ENCODE assay signal across 11 mouse cellular contexts in the genomic region with DNA sequence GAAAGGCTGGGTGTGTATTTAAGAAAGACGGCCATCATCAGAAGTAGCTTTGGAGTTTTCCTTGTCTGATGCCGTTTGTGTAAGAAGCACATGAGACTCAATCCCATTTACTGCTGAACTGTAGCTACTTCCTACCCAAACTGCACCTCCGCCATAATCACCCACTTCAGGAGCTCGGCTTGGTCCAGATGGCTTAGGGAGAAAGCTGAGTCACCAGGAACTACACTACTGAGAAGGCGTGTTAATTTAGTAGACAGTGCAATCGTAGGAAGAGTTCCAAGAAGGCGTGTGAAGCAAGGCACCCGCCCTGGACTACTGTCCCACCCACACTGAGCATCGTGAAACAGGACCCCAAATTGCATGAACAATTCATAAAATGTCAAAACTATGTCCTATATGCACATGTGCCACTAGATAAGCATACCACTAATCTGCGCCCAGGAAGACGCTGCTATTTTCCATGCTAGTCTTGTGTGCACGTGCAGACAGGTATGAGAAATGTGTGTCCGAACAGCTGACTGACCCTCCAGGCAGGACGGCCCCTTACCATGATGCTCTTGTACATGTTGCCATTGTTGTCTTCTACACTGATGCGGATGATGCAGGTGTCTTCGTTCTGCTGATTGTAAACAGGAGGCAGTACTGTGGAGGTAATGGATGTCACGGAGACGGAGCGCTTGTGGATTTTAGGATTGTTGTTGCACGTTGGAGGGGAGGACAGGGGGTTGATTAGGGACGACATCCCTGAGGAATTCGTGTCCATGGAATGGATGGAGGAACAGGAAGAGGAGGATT.
DNase-seq lines count a peak whose midpoint lies in the region; ATAC-seq and TF ChIP-seq lines count a peak whose summit lies in the region.
"Had no signal": no experiment of that assay in that cellular context is flagged by ENCODE, and none has a peak within 500 bp of the region (broad histone marks: within the 10 kb centered on the region; RNA-seq: fewer than 3 reads in every experiment).

No protein-coding gene starts in this region.

- no peak overlapping the region for H3K4me3 ChIP-seq in midbrain, embryonic 16.5 days (ENCODE audit: low read depth, low read length)
- no peak overlapping the region for H3K4me3 ChIP-seq in midbrain, embryonic 13.5 days (replicated peaks)
- H3K4me3 ChIP-seq in stomach, postnatal 0 days (ENCODE audit: low read depth, low read length), result no peak overlapping the region
- no peak overlapping the region for H3K4me3 ChIP-seq in liver, embryonic 11.5 days (ENCODE audit: low read depth, low read length)
- no peak overlapping the region for H3K4me3 ChIP-seq in kidney, adult 2 months (ENCODE audit: insufficient read depth, low read depth, low read length)
- H3K4me3 ChIP-seq: intestine, embryonic 15.5 days had no signal

- no peaks in the 10 kb centered on the region for H3K36me3 ChIP-seq in midbrain, embryonic 16.5 days (ENCODE audit: control insufficient read depth, insufficient read depth, low read length)
- no peaks in the 10 kb centered on the region for H3K36me3 ChIP-seq in midbrain, embryonic 13.5 days
- peaks cover 8% of the 10 kb centered on the region; the same call in 1 of the 2 replicates for H3K36me3 ChIP-seq in stomach, postnatal 0 days (ENCODE audit: control insufficient read depth, insufficient read depth, low read length)
- peaks cover 8% of the 10 kb centered on the region; the same call in 1 of the 2 replicates for H3K36me3 ChIP-seq in liver, embryonic 11.5 days (ENCODE audit: control insufficient read depth, insufficient read depth, low read length)
- H3K36me3 ChIP-seq in kidney, adult 2 months (ENCODE audit: control insufficient read depth, insufficient read depth, low read length), result peaks cover 14% of the 10 kb centered on the region

- no peak overlapping the region for H3K4me2 ChIP-seq in midbrain, embryonic 16.5 days (ENCODE audit: low read length)
- H3K4me2 ChIP-seq in midbrain, embryonic 13.5 days (replicated peaks), result no peak overlapping the region
- H3K4me2 ChIP-seq in stomach, postnatal 0 days (replicated peaks; ENCODE audit: low read depth), result no peak overlapping the region
- H3K4me2 ChIP-seq in liver, embryonic 11.5 days, result no peak overlapping the region
- H3K4me2 ChIP-seq: intestine, embryonic 15.5 days had no signal

- no peak overlapping the region for H3K27ac ChIP-seq in midbrain, embryonic 16.5 days (ENCODE audit: low read length)
- H3K27ac ChIP-seq in midbrain, embryonic 13.5 days, result no peak overlapping the region
- H3K27ac ChIP-seq in stomach, postnatal 0 days (replicated peaks), result no peak overlapping the region
- H3K27ac ChIP-seq in liver, embryonic 11.5 days (ENCODE audit: low read depth, low read length), result no peak overlapping the region
- H3K27ac ChIP-seq in kidney, adult 2 months (ENCODE audit: insufficient read depth, low read depth, low read length), result no peak overlapping the region
- H3K27ac ChIP-seq: liver, embryonic 14.5 days had no signal

- no peaks in the 10 kb centered on the region for H3K4me1 ChIP-seq in midbrain, embryonic 16.5 days (ENCODE audit: control insufficient read depth, insufficient read depth, low read length)
- peaks cover 5% of the 10 kb centered on the region; the same call in 1 of the 2 replicates for H3K4me1 ChIP-seq in midbrain, embryonic 13.5 days (replicated peaks)
- H3K4me1 ChIP-seq in stomach, postnatal 0 days (replicated peaks; ENCODE audit: control insufficient read depth, insufficient read depth), result no peaks in the 10 kb centered on the region
- H3K4me1 ChIP-seq in liver, embryonic 11.5 days (replicated peaks; ENCODE audit: control insufficient read depth, insufficient read depth, low read length), result peaks cover 2% of the 10 kb centered on the region; the same call in 1 of the 2 replicates
- H3K4me1 ChIP-seq in kidney, adult 2 months (ENCODE audit: control insufficient read depth, insufficient read depth, low read length), result no peaks in the 10 kb centered on the region

- TF ChIP-seq CTCF in stomach, postnatal 0 days (IDR thresholded peaks at IDR 0.05; ENCODE audit: low read depth), result no peak
- TF ChIP-seq CTCF in kidney, adult 2 months (conservative IDR thresholded peaks at IDR 0.05; ENCODE audit: insufficient read depth, insufficient read length, low read depth, low read length), result no peak

- no peak for TF ChIP-seq EP300 in stomach, postnatal 0 days (optimal IDR thresholded peaks at IDR 0.05)

- no peaks in the 10 kb centered on the region for H3K9me3 ChIP-seq in midbrain, embryonic 16.5 days (replicated peaks; ENCODE audit: control insufficient read depth, low read length, poor library complexity, severe bottlenecking)
- H3K9me3 ChIP-seq in midbrain, embryonic 13.5 days, result no peaks in the 10 kb centered on the region
- no peaks in the 10 kb centered on the region for H3K9me3 ChIP-seq in stomach, postnatal 0 days (ENCODE audit: control insufficient read depth, low read length)
- H3K9me3 ChIP-seq in liver, embryonic 11.5 days (ENCODE audit: control insufficient read depth, low read length), result no peaks in the 10 kb centered on the region
- H3K9me3 ChIP-seq: intestine, embryonic 15.5 days had no signal

- TF ChIP-seq POLR2A in kidney, adult 2 months (IDR thresholded peaks at IDR 0.05; ENCODE audit: low read depth, low read length), result no peak

- 91% methylated on average over 22 of the region's 22 CpGs for WGBS in midbrain, embryonic 16.5 days
- WGBS in midbrain, embryonic 13.5 days, result 91% methylated on average over 22 of the region's 22 CpGs
- 65% methylated on average over 22 of the region's 22 CpGs for WGBS in stomach, postnatal 0 days
- WGBS in liver, embryonic 11.5 days, result 75% methylated on average over 22 of the region's 22 CpGs
- WGBS in kidney, adult 2 months, result 84% methylated on average over 22 of the region's 22 CpGs

- ATAC-seq in frontal cortex, adult (ENCODE audit: low TSS enrichment), result peak; percentile 76
- peak; percentile 15; the same call in 1 of the 2 replicates for ATAC-seq in midbrain, embryonic 16.5 days
- ATAC-seq in midbrain, embryonic 13.5 days, result no peak
- peak; percentile 49; the same call in 1 of the 2 replicates for ATAC-seq in stomach, postnatal 0 days (ENCODE audit: low FRiP score, low TSS enrichment)
- ATAC-seq in liver, embryonic 11.5 days (replicated peaks; ENCODE audit: low FRiP score), result no peak

- DNase-seq in frontal cortex, postnatal 10 days (ENCODE audit: low spot score in 2 of 2), result no peak
- DNase-seq in layer of hippocampus, adult 8-10 months (ENCODE audit: low spot score in 2 of 2), result peak; percentile 73 to 74
- no peak for DNase-seq in stomach, postnatal 0 days (ENCODE audit: low spot score)
- DNase-seq in liver, embryonic 11.5 days (ENCODE audit: low spot score), result no peak
- no peak for DNase-seq in kidney, adult 2 months

- H3K9ac ChIP-seq in midbrain, embryonic 16.5 days (ENCODE audit: low read depth, low read length), result no peak overlapping the region
- no peak overlapping the region for H3K9ac ChIP-seq in midbrain, embryonic 13.5 days (replicated peaks)
- H3K9ac ChIP-seq in stomach, postnatal 0 days (ENCODE audit: low read length), result no peak overlapping the region
- H3K9ac ChIP-seq in liver, embryonic 11.5 days (ENCODE audit: low read depth, low read length), result no peak overlapping the region
- H3K9ac ChIP-seq: intestine, embryonic 15.5 days; liver, embryonic 14.5 days had no signal

- H3K27me3 ChIP-seq in midbrain, embryonic 16.5 days (ENCODE audit: control insufficient read depth, insufficient read depth, low read depth, low read length), result no peaks in the 10 kb centered on the region
- H3K27me3 ChIP-seq in midbrain, embryonic 13.5 days, result no peaks in the 10 kb centered on the region
- H3K27me3 ChIP-seq in stomach, postnatal 0 days (ENCODE audit: control insufficient read depth, insufficient read depth, low read length), result no peaks in the 10 kb centered on the region
- H3K27me3 ChIP-seq in liver, embryonic 11.5 days (replicated peaks; ENCODE audit: control insufficient read depth, insufficient read depth, low read length), result no peaks in the 10 kb centered on the region
- no peaks in the 10 kb centered on the region for H3K27me3 ChIP-seq in kidney, adult 2 months (replicated peaks; ENCODE audit: control insufficient read depth, insufficient read depth, low read length)
- H3K27me3 ChIP-seq: intestine, embryonic 15.5 days; Patski had no signal

Comparison
In these comparisons a context has a peak if more than half of its experiments do, and no peak if none do; other contexts are left out.
1. ATAC-seq: peak in frontal cortex, adult (single experiment), midbrain, embryonic 16.5 days (single experiment) and stomach, postnatal 0 days (single experiment); none in midbrain, embryonic 13.5 days (single experiment) and liver, embryonic 11.5 days (single experiment).
2. DNase-seq: peak in layer of hippocampus, adult 8-10 months (2 of 2); none in frontal cortex, postnatal 10 days (0 of 2), stomach, postnatal 0 days (single experiment), liver, embryonic 11.5 days (single experiment) and kidney, adult 2 months (single experiment).